Mouse (Mus musculus): ENCODE measurements around the gene Creb5. TPM values are rescaled to one million over a fixed set of nuclear protein-coding genes. Genes with fewer than 3 reads are reported as not detected.

The Creb5 gene
- polyA plus RNA-seq, 1 experiment from 2014 or later = 5.4 TPM

DNA sequence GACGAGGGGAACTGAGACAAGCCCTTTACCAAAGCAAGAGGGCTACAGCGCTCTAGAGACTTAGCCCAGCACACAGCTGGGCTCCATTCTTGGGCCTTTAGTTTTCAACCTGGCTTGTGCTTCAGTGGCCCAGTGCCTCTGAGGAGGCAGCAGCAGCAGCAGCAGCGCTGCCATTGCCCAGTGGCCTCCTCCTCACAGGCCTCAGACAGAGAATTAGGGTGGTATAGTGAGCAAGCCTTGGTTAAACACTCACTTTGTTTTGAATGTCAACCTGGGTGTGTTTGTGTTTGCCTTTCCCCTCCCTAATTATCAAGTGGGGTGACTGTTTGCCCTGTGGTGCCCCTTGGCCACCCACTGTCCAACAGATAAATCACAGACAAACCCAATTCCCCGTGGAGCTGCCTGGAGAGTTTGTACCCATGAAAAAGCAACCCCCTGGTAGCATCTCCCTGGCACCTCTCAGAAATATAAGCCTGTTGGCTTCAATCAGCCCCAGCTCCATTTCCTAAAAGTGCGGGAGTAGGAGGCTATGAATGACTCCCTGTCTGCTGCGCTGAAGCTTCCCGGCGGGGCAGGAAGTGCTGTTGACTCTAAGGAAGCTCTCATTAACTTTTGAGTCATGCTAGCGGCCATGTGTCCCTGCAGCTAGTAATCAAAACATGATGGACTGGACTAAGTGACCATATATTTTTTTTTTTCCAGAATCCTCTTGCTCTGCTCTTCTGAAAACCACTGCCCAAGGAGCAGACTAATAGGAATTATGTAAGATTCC is 328.6 kb downstream of the Creb5 start:
- ATAC-seq (peak; percentile 26; the same call in 1 of the 2 replicates), DNase-seq (ENCODE audit: low spot score) (peak; percentile 11)
- Histone ChIP-seq H3K27ac (ENCODE audit: low read length) (no peak overlapping the region), H3K4me2 (replicated peaks; ENCODE audit: low read depth, low read length) (no peak overlapping the region), H3K4me3 (ENCODE audit: low read depth, low read length) (no peak overlapping the region), H3K9me3 (ENCODE audit: low read length) (no peaks in the 10 kb centered on the region), H3K27me3 (replicated peaks; ENCODE audit: insufficient read depth, low read length) (no peaks in the 10 kb centered on the region), H3K9ac (replicated peaks; ENCODE audit: low read depth) (no peak overlapping the region), H3K4me1 (ENCODE audit: insufficient read depth, low read depth, low read length) (peaks cover 4% of the 10 kb centered on the region; the same call in 1 of the 2 replicates), H3K36me3 (ENCODE audit: insufficient read depth, low read length) (no peaks in the 10 kb centered on the region)
- 44% methylated on average over 9 of the region's 9 CpGs for WGBS
- TF ChIP-seq CTCF (IDR thresholded peaks at IDR 0.05) = no peak
- TF ChIP-seq EP300 (IDR thresholded peaks at IDR 0.05) = no peak

DNA sequence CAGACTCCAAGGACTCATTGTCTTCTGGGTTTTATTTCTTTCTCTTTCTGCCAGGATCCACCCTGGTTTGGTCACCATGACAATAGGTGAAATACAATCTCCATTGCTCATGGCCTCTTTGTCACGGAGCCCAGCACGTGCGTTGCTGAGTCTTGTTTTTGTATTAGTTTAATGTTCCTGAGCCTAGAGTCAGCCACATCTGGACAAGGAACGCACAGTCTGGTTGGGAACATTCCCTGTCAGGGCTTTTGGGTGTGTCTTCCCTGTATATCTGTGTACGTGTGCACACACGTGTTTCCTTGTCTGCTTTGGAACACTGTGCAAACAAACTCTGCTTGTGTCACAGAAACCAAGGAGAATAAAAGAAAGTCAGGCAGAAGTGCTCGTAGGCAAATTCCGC is 331.1 kb downstream of the Creb5 start:
- ATAC-seq = peak; percentile 59
- Histone ChIP-seq H3K4me3 (ENCODE audit: low read depth, low read length) (no peak overlapping the region), H3K4me2 (replicated peaks; ENCODE audit: low read depth, low read length) (no peak overlapping the region), H3K9ac (replicated peaks; ENCODE audit: low read depth) (no peak overlapping the region), H3K27ac (ENCODE audit: low read length) (no peak overlapping the region), H3K9me3 (ENCODE audit: low read length) (no peaks in the 10 kb centered on the region), H3K4me1 (ENCODE audit: insufficient read depth, low read depth, low read length) (peaks cover 4% of the 10 kb centered on the region; the same call in 1 of the 2 replicates), H3K27me3 (replicated peaks; ENCODE audit: insufficient read depth, low read length) (no peaks in the 10 kb centered on the region), H3K36me3 (ENCODE audit: insufficient read depth, low read length) (no peaks in the 10 kb centered on the region)
- no peak for TF ChIP-seq EP300 (IDR thresholded peaks at IDR 0.05)
- no peak for TF ChIP-seq CTCF (IDR thresholded peaks at IDR 0.05)
- DNase-seq (ENCODE audit: low spot score) = no peak
- 70% methylated on average over 8 of the region's 8 CpGs for WGBS

DNA sequence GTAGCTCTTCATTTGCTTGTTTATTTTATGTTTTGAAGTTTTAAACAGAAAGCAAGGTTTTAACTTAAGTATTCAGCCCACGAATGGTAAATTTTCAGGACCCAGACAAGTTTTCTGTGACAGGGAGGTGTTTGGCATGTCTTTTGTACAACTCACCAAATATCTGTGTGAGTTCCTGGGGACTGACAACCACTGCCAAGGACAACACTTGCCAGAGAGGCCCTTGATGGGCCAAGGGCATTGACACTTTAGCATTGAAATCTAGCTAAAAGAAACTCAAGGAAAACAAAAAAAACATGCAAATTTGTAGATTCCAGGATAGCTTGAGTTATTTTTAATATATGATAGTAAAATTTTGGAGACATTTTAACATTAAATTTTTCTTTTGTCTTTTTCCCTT is 332.6 kb downstream of the Creb5 start:
- TF ChIP-seq CTCF (IDR thresholded peaks at IDR 0.05) (no peak), EP300 (IDR thresholded peaks at IDR 0.05) (no peak)
- Histone ChIP-seq H3K27me3 (replicated peaks; ENCODE audit: insufficient read depth, low read length) (no peaks in the 10 kb centered on the region), H3K9ac (replicated peaks; ENCODE audit: low read depth) (no peak overlapping the region), H3K4me3 (ENCODE audit: low read depth, low read length) (no peak overlapping the region), H3K4me1 (ENCODE audit: insufficient read depth, low read depth, low read length) (peaks cover 4% of the 10 kb centered on the region; the same call in 1 of the 2 replicates), H3K27ac (ENCODE audit: low read length) (no peak overlapping the region), H3K9me3 (ENCODE audit: low read length) (no peaks in the 10 kb centered on the region), H3K4me2 (replicated peaks; ENCODE audit: low read depth, low read length) (no peak overlapping the region), H3K36me3 (ENCODE audit: insufficient read depth, low read length) (no peaks in the 10 kb centered on the region)
- WGBS = 64% methylated on average over 1 of the region's 1 CpGs
- ATAC-seq (no peak), DNase-seq (ENCODE audit: low spot score) (no peak)

DNA sequence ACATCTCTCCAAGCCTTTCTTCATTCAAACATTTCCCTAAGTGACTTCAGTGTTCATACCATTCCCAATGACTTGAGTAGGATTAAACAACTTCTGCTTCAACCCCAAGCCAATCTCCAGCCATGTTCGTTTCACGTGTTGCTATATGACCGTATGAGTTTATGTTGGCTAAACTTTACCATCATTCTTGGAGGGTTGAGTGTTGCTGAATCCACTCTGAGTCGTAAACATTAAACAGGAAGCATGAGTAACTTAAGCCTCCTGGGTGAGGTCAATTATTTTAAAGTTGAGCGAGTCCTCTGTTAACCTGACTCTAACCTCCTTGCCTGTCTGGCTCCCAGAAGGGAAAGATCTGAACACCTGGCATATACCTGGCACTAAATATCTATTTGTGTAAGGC is 334.2 kb downstream of the Creb5 start:
- no peak overlapping the region for H3K9ac ChIP-seq (replicated peaks; ENCODE audit: low read depth)
- no peak for ATAC-seq
- no peak overlapping the region for H3K27ac ChIP-seq (ENCODE audit: low read length)
- 67% methylated on average over 5 of the region's 5 CpGs for WGBS
- TF ChIP-seq EP300 (IDR thresholded peaks at IDR 0.05) (no peak), CTCF (IDR thresholded peaks at IDR 0.05) (no peak)
- DNase-seq (ENCODE audit: low spot score) = peak; percentile 5
- H3K9me3 ChIP-seq (ENCODE audit: low read length) = no peaks in the 10 kb centered on the region
- H3K36me3 ChIP-seq (ENCODE audit: insufficient read depth, low read length) = no peaks in the 10 kb centered on the region
- H3K4me1 ChIP-seq (ENCODE audit: insufficient read depth, low read depth, low read length) = no peaks in the 10 kb centered on the region
- no peak overlapping the region for H3K4me3 ChIP-seq (ENCODE audit: low read depth, low read length)
- H3K4me2 ChIP-seq (replicated peaks; ENCODE audit: low read depth, low read length) = no peak overlapping the region
- no peaks in the 10 kb centered on the region for H3K27me3 ChIP-seq (replicated peaks; ENCODE audit: insufficient read depth, low read length)

DNA sequence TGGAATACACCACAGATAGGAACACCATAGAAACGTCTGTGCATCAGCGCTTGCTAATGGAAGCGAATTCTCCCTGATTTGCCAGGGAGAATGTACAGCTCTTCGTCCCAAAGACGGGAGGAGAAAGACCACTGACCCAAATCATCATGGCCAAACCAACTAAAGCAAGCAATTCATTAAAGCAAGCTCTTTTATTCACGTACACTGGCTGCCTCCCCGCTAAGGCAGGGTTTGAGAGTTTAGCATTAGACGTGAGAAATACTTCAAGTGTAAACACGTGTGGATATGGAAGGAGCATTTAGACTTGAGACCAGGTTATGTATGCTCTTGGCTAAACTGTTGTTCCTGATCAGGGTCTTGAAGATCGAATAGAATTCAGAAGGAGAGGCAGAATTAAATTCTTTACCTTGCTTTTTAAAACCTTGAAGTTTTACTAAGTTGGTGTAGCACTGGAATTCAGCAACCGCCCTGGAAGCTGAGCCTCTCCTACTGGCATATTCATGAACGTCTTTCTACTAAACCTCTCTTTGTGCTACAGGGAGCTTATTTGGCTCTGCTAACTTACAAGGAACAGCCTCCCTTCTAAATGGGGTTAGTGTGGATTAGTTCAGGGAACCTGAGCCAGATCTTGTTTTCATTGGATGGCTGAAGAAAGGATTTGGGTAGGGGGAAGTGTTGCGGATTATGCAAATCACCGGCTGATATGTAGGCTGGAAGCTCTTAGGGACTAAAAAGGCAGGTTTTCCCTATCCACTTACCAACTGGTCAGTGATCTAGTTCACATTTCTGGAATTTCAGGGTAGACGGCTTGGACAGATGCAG is 337.6 kb downstream of the Creb5 start:
- no peaks in the 10 kb centered on the region for H3K27me3 ChIP-seq (replicated peaks; ENCODE audit: insufficient read depth, low read length)
- H3K9ac ChIP-seq (replicated peaks; ENCODE audit: low read depth) = no peak overlapping the region
- no peaks in the 10 kb centered on the region for H3K4me1 ChIP-seq (ENCODE audit: insufficient read depth, low read depth, low read length)
- H3K4me2 ChIP-seq (replicated peaks; ENCODE audit: low read depth, low read length) = no peak overlapping the region
- no peak overlapping the region for H3K27ac ChIP-seq (ENCODE audit: low read length)
- no peaks in the 10 kb centered on the region for H3K9me3 ChIP-seq (ENCODE audit: low read length)
- H3K36me3 ChIP-seq (ENCODE audit: insufficient read depth, low read length) = no peaks in the 10 kb centered on the region
- ATAC-seq (no peak), DNase-seq (ENCODE audit: low spot score) (no peak)
- H3K4me3 ChIP-seq (ENCODE audit: low read depth, low read length) = no peak overlapping the region
- WGBS = 73% methylated on average over 15 of the region's 15 CpGs
- TF ChIP-seq EP300 (IDR thresholded peaks at IDR 0.05) = no peak
- no peak for TF ChIP-seq CTCF (IDR thresholded peaks at IDR 0.05)

DNA sequence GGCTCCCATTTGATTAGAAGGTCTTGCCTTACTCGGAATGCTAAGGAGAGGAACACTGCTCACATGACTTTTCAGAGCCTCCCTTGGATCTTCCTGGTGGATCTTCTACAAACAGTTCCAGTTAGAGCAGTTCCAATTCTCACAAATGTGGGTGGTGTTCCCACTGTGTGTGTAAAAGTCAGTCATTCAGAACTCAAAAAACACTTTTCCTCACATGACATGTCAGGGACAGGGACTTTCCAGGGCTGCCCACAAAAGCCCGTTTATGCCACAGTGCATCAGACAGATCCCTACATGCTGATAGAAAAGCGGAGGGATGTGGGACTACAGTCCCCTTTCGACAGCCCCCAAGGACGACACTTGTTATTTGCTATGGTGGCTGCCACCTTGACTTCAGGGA is 339.0 kb downstream of the Creb5 start:
- H3K4me3 ChIP-seq (ENCODE audit: low read depth, low read length) = no peak overlapping the region
- H3K27me3 ChIP-seq (replicated peaks; ENCODE audit: insufficient read depth, low read length) = no peaks in the 10 kb centered on the region
- H3K27ac ChIP-seq (ENCODE audit: low read length) = no peak overlapping the region
- H3K9me3 ChIP-seq (ENCODE audit: low read length) = no peaks in the 10 kb centered on the region
- no peak for DNase-seq (ENCODE audit: low spot score)
- no peaks in the 10 kb centered on the region for H3K4me1 ChIP-seq (ENCODE audit: insufficient read depth, low read depth, low read length)
- no peak for ATAC-seq
- no peak overlapping the region for H3K9ac ChIP-seq (replicated peaks; ENCODE audit: low read depth)
- no peak overlapping the region for H3K4me2 ChIP-seq (replicated peaks; ENCODE audit: low read depth, low read length)
- H3K36me3 ChIP-seq (ENCODE audit: insufficient read depth, low read length) = no peaks in the 10 kb centered on the region
- no peak for TF ChIP-seq EP300 (IDR thresholded peaks at IDR 0.05)
- no peak for TF ChIP-seq CTCF (IDR thresholded peaks at IDR 0.05)
- 82% methylated on average over 5 of the region's 5 CpGs for WGBS

Measured in lung, postnatal 0 days (tissue).